ENCODE assay signal across 25 mouse cellular contexts in the genomic region with DNA sequence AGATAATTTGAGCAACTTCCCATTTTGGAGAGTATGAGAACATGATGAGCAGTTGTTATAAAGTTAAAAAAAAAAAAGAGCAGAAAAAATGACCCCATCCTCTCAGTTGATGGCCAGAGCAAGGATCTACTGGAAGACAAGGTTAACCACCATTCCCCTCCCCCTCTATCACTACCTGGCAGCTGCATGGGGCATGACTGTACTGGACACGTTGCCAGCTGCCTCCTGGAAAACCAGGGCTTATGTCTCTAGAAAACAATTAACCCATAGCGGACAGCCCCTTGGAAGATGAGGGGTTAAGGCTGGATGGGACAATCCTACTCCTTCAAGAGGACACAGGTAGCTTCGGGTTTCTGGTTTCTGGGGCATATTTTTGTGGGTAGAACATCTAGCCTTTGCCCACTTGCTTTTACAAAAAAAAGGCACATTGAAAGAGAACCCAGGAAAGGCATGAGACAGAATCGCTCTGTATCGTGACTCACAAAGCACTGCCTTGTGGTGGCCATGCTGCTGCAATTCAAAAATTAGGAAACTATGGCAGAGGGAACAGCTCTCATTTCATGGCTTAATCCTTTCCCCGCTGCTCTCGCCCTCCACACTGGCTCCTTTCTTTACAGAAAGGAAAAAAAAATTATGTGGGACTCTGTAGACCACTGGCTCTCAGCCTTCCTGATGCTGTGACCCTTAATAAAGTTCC. TPM values are rescaled to one million over a fixed set of nuclear protein-coding genes. Genes with fewer than 3 reads are reported as not detected.
A peak's percentile ranks its signal among the peaks of the same experiment; 100 is the strongest.
DNase-seq lines count a peak whose midpoint lies in the region; ATAC-seq lines count a peak whose summit lies in the region.
"Had no signal": no experiment of that assay in that cellular context is flagged by ENCODE, and none has a peak within 500 bp of the region (broad histone marks: within the 10 kb centered on the region; RNA-seq: fewer than 3 reads in every experiment).

No protein-coding gene starts in this region.

- 83% methylated on average over 7 of the region's 7 CpGs for WGBS in hindbrain, embryonic 11.5 days

- intact Hi-C loops in gastrocnemius, postnatal 14 days (cut with DNase I; ENCODE audit: low total_unique reads), result no loop called here

- H3K9ac ChIP-seq in hindbrain, embryonic 11.5 days (ENCODE audit: low read depth, low read length), result no peak overlapping the region
- H3K9ac ChIP-seq: forebrain, embryonic 13.5 days; hindbrain, embryonic 12.5 days; liver, embryonic 14.5 days; midbrain, embryonic 13.5 days; stomach, embryonic 15.5 days had no signal

- H3K27ac ChIP-seq in hindbrain, embryonic 11.5 days (ENCODE audit: low read depth, low read length), result no peak overlapping the region
- H3K27ac ChIP-seq: forebrain, embryonic 13.5 days; hindbrain, embryonic 12.5 days; liver, embryonic 14.5 days; midbrain, embryonic 13.5 days; stomach, embryonic 15.5 days had no signal

- no peak for ATAC-seq in hindbrain, embryonic 11.5 days (ENCODE audit: low FRiP score)
- ATAC-seq: forebrain, embryonic 13.5 days; midbrain, embryonic 13.5 days had no signal

- no peak overlapping the region for H3K4me3 ChIP-seq in hindbrain, embryonic 11.5 days (ENCODE audit: low read depth, low read length)
- H3K4me3 ChIP-seq: forebrain, embryonic 13.5 days; hindbrain, embryonic 12.5 days; midbrain, embryonic 13.5 days; stomach, embryonic 15.5 days had no signal

- no peaks in the 10 kb centered on the region for H3K9me3 ChIP-seq in hindbrain, embryonic 11.5 days (ENCODE audit: control insufficient read depth, low read length)
- H3K9me3 ChIP-seq: forebrain, embryonic 13.5 days; hindbrain, embryonic 12.5 days; midbrain, embryonic 13.5 days; stomach, embryonic 15.5 days had no signal

- no peaks in the 10 kb centered on the region for H3K4me1 ChIP-seq in hindbrain, embryonic 11.5 days (replicated peaks; ENCODE audit: control insufficient read depth, insufficient read depth, low read length)
- H3K4me1 ChIP-seq: forebrain, embryonic 13.5 days; hindbrain, embryonic 12.5 days; midbrain, embryonic 13.5 days; stomach, embryonic 15.5 days had no signal

- H3K4me2 ChIP-seq in hindbrain, embryonic 11.5 days (replicated peaks; ENCODE audit: low read depth, low read length), result no peak overlapping the region
- H3K4me2 ChIP-seq: forebrain, embryonic 13.5 days; hindbrain, embryonic 12.5 days; midbrain, embryonic 13.5 days; stomach, embryonic 15.5 days had no signal

- H3K27me3 ChIP-seq in hindbrain, embryonic 11.5 days (ENCODE audit: control insufficient read depth, insufficient read depth, low read length), result no peaks in the 10 kb centered on the region
- H3K27me3 ChIP-seq: forebrain, embryonic 13.5 days; hindbrain, embryonic 12.5 days; midbrain, embryonic 13.5 days; stomach, embryonic 15.5 days had no signal

- peak; percentile 11 to 15 for DNase-seq in kidney, adult 8-10 months
- DNase-seq in kidney, postnatal 4 days, result no peak
- DNase-seq in 3T3-L1 (ENCODE audit: low read depth, low spot score), result peak; percentile 56
- peak; percentile 27 for DNase-seq in MEL-GATA-1-ER (ENCODE audit: extremely low read depth, low read depth)
- DNase-seq in fibroblast of lung, adult 2 months (ENCODE audit: low read depth), result peak; percentile 68
- DNase-seq in hindbrain, embryonic 11.5 days (ENCODE audit: low spot score), result no peak
- DNase-seq in gastrocnemius, postnatal 14 days, result no peak
- DNase-seq in gastrocnemius, postnatal 10 days, result no peak
- DNase-seq: adrenal gland, postnatal 25 days; cerebellum, adult 11 months; cerebellum, postnatal 14 days; gastrocnemius, postnatal 36 days; kidney, postnatal 10 days had no signal

- H3K36me3 ChIP-seq in hindbrain, embryonic 11.5 days (ENCODE audit: control insufficient read depth, insufficient read depth, low read length), result no peaks in the 10 kb centered on the region
- H3K36me3 ChIP-seq: hindbrain, embryonic 12.5 days; midbrain, embryonic 13.5 days; stomach, embryonic 15.5 days had no signal

RNA-seq across cellular contexts. Expression of a gene that starts 3.2 kb away (rescaled TPM):
- not detected in 2 replicates for polyA plus RNA-seq in hindbrain, embryonic 11.5 days (2014; fragmentation: Nextera tagmentation; extraction: Ambion mirVana)
- total RNA-seq in gastrocnemius, postnatal 14 days (2021), result not detected
- not detected for total RNA-seq in gastrocnemius, postnatal 10 days (2021)
- total RNA-seq: adrenal gland, postnatal 25 days; gastrocnemius, postnatal 36 days; layer of hippocampus, adult 8-10 months; left cerebral cortex, adult 18-20 months; left cerebral cortex, postnatal 36 days; megakaryocyte progenitor cell, adult 5-6 weeks had no signal
- polyA plus RNA-seq: forebrain, embryonic 13.5 days; heart, postnatal 0 days; hindbrain, embryonic 12.5 days; liver, embryonic 14.5 days; midbrain, embryonic 13.5 days; neural tube, embryonic 14.5 days had no signal

RNA-seq across cellular contexts. Expression of a gene that starts 30.3 kb away (rescaled TPM):
- polyA plus RNA-seq in hindbrain, embryonic 11.5 days (2014; fragmentation: Nextera tagmentation; extraction: Ambion mirVana), result not detected in 2 replicates
- not detected for total RNA-seq in gastrocnemius, postnatal 14 days (2021)
- total RNA-seq in gastrocnemius, postnatal 10 days (2021), result not detected
- total RNA-seq: adrenal gland, postnatal 25 days; gastrocnemius, postnatal 36 days; layer of hippocampus, adult 8-10 months; left cerebral cortex, adult 18-20 months; left cerebral cortex, postnatal 36 days; megakaryocyte progenitor cell, adult 5-6 weeks had no signal
- polyA plus RNA-seq: forebrain, embryonic 13.5 days; heart, postnatal 0 days; hindbrain, embryonic 12.5 days; liver, embryonic 14.5 days; lung, embryonic 16.5 days; midbrain, embryonic 13.5 days; neural tube, embryonic 14.5 days had no signal

RNA-seq across cellular contexts. Expression of a gene that starts 46.7 kb away (rescaled TPM):
- polyA plus RNA-seq in hindbrain, embryonic 11.5 days (2014; fragmentation: Nextera tagmentation; extraction: Ambion mirVana), result not detected in 2 replicates
- not detected for total RNA-seq in gastrocnemius, postnatal 14 days (2021)
- total RNA-seq in gastrocnemius, postnatal 10 days (2021), result not detected
- total RNA-seq: adrenal gland, postnatal 25 days; gastrocnemius, postnatal 36 days; layer of hippocampus, adult 8-10 months; left cerebral cortex, adult 18-20 months; left cerebral cortex, postnatal 36 days; megakaryocyte progenitor cell, adult 5-6 weeks had no signal
- polyA plus RNA-seq: forebrain, embryonic 13.5 days; heart, postnatal 0 days; hindbrain, embryonic 12.5 days; liver, embryonic 14.5 days; lung, embryonic 16.5 days; midbrain, embryonic 13.5 days; neural tube, embryonic 14.5 days; stomach, embryonic 15.5 days had no signal

Comparison
In these comparisons a context has a peak if more than half of its experiments do, and no peak if none do; other contexts are left out.
1. DNase-seq: peak in kidney, adult 8-10 months (2 of 2), 3T3-L1 (single experiment), MEL-GATA-1-ER (single experiment) and fibroblast of lung, adult 2 months (single experiment); none in kidney, postnatal 4 days (0 of 2), hindbrain, embryonic 11.5 days (single experiment), gastrocnemius, postnatal 14 days (single experiment) and gastrocnemius, postnatal 10 days (single experiment).